Mouse (Mus musculus) layer of hippocampus, adult 9-11 months (tissue): ENCODE measurements around the gene Faf1.

ENCODE experiments used
- DNase-seq: peaks from one replicate; pipeline ENCODE4 v3.0.0; 2022

The Faf1 gene

DNA sequence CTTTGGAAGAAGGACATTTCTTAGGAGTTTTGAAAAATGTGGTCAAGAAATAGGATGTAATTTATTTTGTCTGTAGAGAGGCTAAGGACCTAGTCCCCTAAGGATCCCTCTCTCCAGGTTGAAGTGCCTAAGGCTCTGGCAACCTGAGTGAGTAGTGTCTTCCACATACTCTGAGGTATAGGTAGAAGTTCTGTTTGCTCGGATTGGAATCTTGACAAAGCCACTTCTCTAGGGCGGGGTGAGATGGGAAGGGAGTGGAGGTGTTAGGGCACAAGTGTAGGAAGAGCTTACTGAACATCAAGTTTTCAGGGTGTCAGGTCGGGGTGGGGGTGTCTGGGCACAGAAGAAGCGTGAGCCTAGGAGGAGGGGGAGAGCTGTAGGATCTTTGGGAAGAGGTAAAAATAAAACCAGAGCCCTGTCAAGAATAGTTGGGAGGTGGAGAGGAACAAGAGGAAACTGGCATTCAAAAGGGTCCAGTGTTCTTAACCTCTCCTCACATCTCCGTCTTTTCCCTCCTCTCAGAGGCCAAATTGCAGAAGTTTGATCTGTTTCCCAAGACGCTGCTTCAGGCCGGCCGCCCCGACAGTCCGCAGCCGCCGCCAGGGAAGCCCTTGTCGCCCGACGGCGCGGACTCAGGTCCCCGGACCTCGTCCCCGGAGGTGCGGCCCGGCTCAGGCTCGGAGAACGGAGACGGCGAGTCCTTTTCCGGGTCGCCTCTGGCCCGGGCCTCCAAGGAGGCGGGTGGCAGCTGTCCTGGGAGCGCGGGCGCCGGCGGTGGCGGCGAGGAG is 304.9 kb downstream of the Faf1 start:
- DNase-seq = no peak

DNA sequence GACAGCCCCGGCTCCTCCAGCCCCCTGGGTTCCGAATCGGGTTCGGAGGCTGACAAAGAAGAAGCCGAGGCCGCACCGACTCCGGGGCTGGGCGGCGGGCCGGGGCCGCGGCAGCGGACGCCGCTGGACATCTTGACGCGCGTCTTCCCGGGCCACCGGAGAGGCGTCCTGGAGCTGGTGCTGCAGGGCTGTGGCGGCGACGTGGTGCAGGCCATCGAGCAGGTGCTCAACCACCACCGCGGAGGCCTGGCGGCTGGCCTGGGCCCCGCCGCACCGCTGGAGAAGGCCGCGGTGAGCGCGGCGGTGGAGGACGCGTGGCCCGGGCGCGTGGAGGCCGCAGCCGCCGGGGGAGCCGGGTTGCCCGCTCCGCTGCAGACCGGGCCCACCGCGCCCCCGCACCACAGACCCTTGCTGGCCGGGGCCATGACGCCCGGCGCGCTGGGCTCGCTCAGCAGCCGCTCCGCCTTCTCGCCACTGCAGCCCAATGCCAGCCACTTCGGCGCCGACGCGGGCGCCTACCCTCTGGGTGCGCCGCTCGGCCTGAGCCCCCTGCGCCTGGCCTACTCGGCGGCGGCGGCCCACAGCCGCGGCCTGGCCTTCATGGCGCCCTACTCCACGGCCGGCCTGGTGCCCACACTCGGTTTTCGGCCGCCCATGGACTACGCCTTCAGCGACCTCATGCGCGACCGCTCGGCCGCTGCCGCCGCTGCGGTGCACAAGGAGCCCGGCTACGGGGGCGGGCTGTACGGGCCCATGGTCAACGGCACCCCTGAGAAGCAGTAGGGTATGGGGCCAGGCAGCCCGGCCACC is 305.7 kb downstream of the Faf1 start:
- DNase-seq = no peak

DNA sequence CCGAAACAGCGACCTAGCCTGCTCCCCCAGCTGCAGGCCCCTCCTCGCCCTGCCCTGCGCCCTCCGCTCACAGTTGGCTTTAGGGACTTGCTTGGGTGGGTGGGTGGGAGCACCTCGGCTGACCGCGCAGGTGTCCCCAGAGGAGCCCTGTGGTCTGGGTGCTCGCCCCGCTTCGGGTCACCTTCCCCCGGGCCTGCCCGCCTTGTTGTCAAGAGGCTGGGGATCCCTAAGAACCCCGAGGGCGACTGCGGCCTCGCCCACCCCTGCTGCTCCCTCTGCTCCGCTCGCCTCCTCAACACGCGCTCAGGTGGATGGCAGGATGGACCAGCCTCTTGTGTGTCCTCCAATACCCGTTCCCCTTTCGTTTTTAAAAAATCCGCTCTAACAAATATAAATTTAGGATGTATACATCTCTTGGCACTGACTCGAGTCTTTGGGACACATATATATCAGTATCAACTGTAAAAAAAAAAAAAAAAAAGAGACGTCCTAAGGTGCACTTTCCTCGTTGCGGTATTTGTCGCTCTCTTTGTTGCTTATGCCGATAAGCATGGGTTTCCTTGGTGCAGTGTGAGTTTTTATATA is 306.4 kb downstream of the Faf1 start:
- no peak for DNase-seq

DNA sequence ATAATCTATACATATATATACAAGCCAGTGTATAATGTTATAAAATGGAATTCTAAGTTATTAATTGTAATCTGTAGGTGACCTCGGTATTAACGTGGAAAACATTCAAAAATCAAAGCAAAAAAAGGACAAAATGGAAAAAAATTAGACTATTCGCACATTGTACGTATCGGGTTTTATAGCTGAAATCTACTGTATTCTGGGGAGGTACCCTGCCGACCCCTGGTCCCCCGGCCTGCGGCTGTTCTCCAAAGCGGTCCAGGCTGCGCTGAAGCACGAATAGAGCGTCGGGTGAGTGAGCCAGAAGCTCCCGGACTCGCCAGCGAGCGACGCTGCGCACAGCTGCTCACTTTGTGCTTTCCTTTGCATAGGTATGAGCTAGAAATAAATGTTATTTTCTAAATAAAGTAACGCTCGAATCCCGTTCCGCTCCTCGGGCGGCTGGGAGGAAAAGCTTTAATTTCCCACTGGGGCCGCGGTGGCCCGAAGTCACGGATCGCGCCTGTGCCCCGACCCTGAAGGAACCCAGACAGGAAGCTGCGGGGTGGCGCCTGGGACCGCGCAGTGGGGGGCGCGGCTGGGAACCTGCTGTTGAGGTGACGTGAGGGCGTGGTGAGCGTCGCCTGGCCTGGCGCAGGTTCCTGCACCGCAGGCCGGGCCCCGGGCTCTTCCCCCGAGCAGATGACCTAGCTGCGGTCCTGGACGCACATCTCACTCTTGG is 307.1 kb downstream of the Faf1 start:
- DNase-seq = no peak

DNA sequence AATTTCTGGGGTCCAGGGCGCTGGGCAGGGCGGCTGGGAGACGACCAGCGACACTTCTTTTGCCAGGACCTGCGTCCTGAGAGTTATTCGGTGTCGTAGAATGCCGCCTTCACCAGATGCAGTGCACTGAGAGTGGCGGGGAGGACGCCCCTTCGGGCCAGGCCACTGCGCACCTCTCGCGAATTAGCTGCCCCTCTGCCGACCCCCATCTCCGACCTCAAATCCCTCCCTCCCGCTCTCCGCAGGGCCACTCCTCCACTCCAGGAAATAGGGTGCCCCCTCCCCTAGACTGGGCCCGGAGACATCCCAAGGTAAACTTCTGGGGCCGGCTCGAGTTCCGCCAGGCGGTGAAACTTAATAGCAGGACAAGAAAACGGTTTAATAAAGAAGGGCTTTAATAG is 307.6 kb downstream of the Faf1 start:
- no peak for DNase-seq

DNA sequence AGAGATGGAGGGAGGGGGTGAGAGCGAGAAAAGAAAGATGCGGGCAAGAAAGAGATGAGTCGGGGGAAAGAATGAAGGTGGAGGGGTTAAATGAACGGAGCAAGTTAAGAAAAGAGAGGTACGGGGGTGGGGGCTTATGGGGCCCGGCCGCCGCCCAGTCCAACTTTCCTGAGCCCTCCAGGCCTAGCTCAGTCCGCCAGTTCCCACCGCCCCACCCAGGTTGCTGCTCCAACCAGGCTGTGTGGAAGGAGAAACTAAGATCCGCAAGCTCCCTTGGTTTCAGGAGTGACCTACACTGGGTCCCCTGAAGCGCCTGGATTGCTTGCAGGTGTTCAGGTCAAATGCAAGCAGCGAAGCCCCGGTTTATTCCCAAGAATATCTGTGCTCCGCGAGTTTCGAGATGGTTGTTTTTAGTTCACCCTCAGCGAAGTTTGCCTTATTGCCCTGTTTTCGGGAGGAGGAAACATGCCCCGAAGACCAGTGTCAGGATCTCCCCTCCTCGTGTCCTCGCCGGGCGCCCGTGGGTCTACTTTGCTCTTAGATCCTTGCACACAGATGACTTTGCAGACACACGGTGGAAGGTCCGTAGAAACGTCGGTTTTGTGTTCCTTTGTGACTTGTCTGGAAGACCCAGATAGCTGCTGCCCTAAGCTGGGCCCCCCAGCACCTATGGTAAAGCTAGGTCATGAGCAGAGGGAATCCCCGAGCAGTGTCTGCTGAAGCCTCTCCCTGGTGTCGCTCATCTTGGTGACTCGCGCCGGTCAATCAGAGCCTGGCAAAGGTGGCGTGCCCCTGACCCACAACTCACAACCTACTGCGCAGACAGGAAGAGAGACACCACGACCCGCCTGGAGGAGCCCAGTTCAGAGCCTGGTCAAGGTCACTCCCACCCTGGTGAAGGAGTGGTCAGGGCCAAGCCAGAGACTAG is 308.4 kb downstream of the Faf1 start:
- no peak for DNase-seq

DNA sequence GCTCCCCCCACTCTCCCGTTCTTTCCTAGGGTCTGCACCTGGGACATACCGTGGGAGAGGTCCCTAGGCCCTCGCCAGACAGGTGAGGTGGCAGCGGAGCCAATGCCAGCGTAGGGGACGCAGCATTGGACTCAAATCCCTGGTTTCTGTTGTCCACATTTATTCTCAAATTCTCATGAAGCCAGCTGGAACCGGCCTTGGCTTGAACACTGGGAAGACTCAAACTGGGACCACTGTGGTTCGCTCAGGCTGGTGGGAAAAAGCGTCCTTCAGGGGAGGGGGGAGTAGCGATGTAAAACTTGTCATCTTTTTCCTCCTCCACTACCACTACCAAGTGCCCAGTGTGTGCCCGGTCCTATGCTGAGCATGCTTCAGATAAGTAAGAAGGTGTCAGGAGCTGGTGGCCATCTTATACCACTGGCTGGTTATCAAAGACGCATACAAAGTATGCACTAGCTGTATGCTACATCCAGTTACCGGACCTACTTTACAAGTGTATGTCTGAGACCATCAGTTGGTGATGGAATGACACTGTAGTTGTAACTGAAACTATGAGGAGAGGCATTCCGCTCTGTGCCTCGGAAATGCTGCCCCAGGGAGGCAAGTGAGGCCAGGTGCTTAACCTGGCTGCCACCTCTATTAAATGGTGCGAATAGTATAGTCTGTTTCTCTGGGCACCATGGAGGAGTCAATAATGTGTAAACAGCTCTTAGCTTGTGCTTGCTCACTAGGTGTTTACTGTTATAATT is 309.2 kb downstream of the Faf1 start:
- DNase-seq = no peak

DNA sequence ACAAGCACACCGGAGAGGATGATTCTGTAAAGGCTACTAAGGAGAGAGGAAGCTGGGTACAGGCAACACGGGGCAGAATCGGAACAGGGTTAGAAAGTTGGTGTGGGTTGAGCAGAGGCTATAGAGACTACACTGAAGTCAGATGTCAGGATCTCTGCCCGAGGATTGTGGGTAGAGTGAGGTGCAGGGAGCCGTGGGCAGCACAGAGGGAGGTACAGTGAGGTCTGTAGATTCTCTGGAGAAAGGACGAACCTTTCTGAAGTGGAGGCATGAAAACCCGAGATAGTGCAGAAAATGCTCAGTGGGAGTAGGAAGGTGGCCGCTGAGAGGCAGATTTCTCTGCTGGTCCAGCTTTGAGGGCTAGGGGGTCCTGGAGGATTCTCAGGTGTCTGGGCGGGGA is 309.9 kb downstream of the Faf1 start:
- no peak for DNase-seq

DNA sequence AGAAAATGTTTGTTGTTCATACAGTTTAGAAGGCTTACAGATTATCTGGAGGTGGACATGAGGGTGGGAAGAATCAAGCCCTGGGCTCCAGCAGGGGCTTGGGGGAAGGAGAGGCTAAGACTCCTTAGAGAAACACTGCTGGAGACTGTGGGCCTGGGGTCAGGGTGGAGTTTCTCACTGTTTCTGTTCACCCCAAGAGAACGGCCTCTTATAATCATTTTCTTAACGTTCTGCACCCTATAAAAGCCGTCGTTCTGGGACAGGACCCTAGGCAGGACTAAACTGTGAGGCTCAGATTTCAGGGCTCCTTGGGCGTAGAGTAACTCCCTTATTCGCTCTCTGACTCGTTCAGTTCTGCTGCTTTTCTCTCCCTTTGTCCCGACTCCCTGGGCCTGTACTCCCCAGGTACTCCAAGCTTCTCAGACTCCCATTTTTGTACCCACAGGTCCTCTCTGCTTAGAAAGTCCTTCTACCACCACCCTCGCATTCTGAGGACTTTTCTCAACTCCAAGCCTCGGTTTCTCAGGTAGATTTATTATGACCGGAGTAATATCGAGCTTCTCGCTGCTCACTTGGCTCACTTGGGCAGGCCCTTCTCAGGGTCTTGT is 310.5 kb downstream of the Faf1 start:
- DNase-seq = no peak

DNA sequence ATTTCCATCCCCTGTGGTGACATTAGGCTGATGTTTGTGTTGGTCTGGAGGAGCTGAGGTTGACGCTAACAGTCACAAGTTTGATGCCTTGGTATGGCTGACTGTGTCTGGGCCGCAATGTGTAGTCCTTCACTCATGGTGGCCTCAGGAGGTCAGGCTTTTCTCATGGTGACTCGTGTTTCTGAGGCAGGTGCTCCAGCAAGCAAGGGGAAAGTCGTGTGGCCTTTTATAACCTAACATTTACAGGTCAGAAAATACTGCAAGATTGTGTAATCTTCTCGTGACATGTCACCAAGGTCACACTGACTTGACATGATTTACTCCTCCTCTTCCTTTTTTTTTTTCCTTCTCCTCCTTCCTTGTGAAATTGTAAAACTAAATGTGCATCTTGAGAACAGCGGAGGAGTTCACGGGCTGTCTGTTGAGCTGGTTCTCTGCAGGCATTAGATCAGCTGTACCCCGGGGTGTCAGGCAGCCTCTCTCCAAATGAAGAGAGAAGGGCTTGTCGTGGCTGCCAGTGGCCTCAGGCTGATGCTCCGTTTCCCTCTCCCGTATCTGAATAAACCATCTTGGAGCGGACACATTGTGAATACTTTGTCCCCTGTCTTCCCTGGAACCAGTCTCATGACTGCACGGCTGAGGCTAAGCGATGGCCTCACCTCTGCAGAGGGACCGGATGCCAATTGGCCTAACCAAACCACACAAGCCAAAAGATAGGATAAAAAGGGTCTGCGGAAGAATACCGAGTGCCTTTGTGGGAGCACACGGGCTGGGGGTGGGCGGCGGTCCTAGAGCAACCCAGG is 311.4 kb downstream of the Faf1 start:
- DNase-seq = no peak

DNA sequence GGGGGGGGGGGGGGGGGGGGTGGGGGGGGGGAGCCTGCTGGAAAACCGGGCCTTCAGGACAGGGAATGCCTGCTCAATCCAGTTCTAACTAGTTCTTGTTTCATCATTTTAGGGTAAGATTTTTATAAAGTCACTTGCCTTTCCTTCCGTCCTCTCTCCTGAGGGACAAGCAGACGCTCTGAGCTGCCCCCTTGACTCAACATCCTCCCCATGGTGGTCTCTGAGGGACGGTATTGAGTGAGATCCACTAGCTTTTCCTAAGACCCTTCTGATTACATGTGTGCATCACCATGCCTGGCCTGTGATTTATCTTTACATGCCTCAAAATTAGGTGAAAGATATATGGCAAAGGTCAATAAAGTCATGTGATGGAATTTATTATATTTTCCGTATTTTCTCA is 312.0 kb downstream of the Faf1 start:
- no peak for DNase-seq

DNA sequence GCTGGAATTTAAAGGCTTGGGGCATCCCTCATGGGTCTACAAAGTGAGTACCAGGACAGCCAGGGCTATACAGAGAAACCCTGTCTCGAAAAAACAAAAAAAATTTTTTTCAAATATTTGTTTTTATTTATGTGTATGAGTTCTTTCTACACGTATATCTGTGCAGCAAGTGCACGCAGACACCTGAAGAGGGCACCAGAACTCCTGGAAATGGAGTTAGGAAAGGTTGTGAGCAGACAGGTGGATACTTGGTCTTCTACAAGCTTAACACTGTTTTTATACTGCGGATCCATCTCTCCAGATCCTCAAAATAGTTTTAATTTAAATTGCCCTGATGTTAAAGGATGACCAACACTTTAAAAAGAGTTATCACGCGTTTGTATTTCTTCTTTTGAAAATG is 312.8 kb downstream of the Faf1 start:
- no peak for DNase-seq

DNA sequence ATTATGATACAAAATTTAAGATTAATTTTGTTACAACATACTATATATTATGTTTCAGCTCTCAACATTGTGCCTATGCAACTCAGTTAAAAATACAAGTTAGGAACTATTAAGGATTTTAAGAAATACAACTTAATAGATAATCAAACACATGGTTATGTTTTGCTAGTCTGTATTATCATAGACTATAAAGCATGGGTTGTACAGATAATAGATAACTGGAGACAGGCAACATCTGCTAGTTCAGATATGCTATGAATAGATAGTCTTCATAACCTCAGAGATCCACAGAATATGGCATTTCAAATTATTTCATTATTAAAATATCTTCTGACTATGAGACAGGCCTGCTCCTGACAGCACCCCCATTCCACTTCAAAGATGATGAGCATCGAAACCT is 329.7 kb downstream of the Faf1 start:
- no peak for DNase-seq
